Mouse (Mus musculus) neural tube, embryonic 15.5 days (tissue): ENCODE measurements around the gene Prkn. TPM values are rescaled to one million over a fixed set of nuclear protein-coding genes. Genes with fewer than 3 reads are reported as not detected.
A peak's percentile ranks its signal among the peaks of the same experiment; 100 is the strongest.

ENCODE experiments used
- ATAC-seq: fragments of 200-750 bp; cut with Nextera tagmentation; 2 replicates; pipeline ENCODE4 v1.8.0; 2017; ENCODE audit warnings: mild to moderate bottlenecking, moderate TSS enrichment, moderate library complexity; ENCODE audit not compliant: low FRiP score
- H3K27ac ChIP-seq: fragments of 300-500 bp; sonication (generic); replicated peaks from 2 replicates; pipeline ENCODE4 v1.5.1; 2015; ENCODE audit warnings: mild to moderate bottlenecking, inconsistent platforms
- H3K27me3 ChIP-seq: fragments of 300-500 bp; sonication (generic); replicated peaks from 2 replicates; pipeline ENCODE4 v1.6.1; 2015; ENCODE audit warnings: inconsistent platforms
- H3K36me3 ChIP-seq: fragments of 300-500 bp; sonication (generic); 2 replicates; pipeline ENCODE4 v1.6.1; 2015; ENCODE audit warnings: inconsistent platforms
- H3K4me1 ChIP-seq: fragments of 300-500 bp; sonication (generic); 2 replicates; pipeline ENCODE4 v1.6.1; 2015; ENCODE audit warnings: inconsistent platforms
- H3K4me2 ChIP-seq: fragments of 300-500 bp; sonication (generic); 2 replicates; pipeline ENCODE4 v1.6.1; 2015; ENCODE audit warnings: inconsistent platforms, mild to moderate bottlenecking, moderate library complexity
- H3K4me3 ChIP-seq: fragments of 300-500 bp; sonication (generic); replicated peaks from 2 replicates; pipeline ENCODE4 v1.5.1; 2015; ENCODE audit warnings: mild to moderate bottlenecking, inconsistent platforms
- H3K9ac ChIP-seq: fragments of 300-500 bp; sonication (generic); replicated peaks from 2 replicates; pipeline ENCODE4 v1.6.1; 2015; ENCODE audit warnings: mild to moderate bottlenecking, inconsistent platforms
- H3K9me3 ChIP-seq: fragments of 300-500 bp; sonication (generic); replicated peaks from 2 replicates; pipeline ENCODE4 v1.6.1; 2016; ENCODE audit warnings: inconsistent platforms
- WGBS: fragments of 180-500 bp; shearing (Covaris S2); methylation state at CpG from one replicate; pipeline ENCODE4 v1.1.7; 2015; ENCODE audit warnings: mixed read lengths; 5-methylcytosine and 5-hydroxymethylcytosine counted together
- polyA plus RNA-seq: library from polyadenylated mRNA; unstranded; fragments of >200 nt; fragmentation: Nextera tagmentation; extraction: Ambion mirVana; gene quantifications from 2 replicates; pipeline ENCODE4 v1.2.1, GENCODE M21; 2015

Gene Prkn
- polyA plus RNA-seq, 1 experiment from 2014 or later = 4.8 TPM

DNA sequence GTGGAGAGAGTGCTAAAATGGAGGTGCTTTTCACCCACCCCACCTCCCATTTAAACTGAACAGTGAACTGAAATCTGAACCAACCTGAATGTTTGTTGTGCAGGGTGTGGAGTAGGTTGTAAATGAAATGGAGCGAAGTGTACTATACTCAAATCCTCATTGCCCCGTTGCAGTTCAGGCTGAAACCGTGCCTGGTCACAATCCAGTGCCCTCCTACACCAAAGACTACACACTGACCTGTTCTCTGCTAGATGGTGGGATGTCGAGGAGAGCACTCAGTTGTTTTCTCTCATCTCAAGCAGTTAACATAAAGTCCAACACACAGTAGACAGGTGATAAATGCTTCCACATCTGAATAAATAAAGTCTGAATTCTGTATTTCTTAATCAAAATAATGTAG, 574.1 kb downstream of the Prkn start:
- Histone ChIP-seq H3K27ac (no peak overlapping the region), H3K4me2 (no peak overlapping the region), H3K4me3 (no peak overlapping the region), H3K4me1 (no peaks in the 10 kb centered on the region), H3K9me3 (no peaks in the 10 kb centered on the region), H3K9ac (no peak overlapping the region), H3K36me3 (no peaks in the 10 kb centered on the region), H3K27me3 (no peaks in the 10 kb centered on the region)
- WGBS = 72% methylated on average over 4 of the region's 4 CpGs
- ATAC-seq = no peak

DNA sequence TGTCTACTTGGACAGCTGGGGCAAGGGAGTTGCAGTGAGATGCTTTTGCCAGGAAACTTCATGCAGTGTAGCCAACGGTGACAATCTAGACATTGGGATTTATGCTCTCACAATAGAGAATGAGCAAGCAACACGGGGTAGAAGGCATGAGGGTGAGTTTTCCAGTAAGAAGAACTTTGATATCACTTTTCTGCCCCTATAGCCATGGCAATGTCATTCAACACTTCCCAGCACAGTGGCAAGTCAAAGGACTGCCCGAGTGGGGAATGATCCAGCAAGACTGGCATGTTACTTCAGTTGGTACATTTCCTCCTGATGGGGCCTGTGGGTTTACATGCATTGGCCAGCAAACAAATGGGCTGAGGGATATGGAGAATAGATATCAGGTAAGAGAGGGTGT, 577.0 kb downstream of the Prkn start:
- no peak overlapping the region for H3K9ac ChIP-seq
- no peak overlapping the region for H3K27ac ChIP-seq
- ATAC-seq = no peak
- 69% methylated on average over 3 of the region's 3 CpGs for WGBS
- no peaks in the 10 kb centered on the region for H3K27me3 ChIP-seq
- H3K9me3 ChIP-seq = no peaks in the 10 kb centered on the region
- H3K4me1 ChIP-seq = no peaks in the 10 kb centered on the region
- H3K36me3 ChIP-seq = no peaks in the 10 kb centered on the region
- H3K4me2 ChIP-seq = no peak overlapping the region
- no peak overlapping the region for H3K4me3 ChIP-seq

DNA sequence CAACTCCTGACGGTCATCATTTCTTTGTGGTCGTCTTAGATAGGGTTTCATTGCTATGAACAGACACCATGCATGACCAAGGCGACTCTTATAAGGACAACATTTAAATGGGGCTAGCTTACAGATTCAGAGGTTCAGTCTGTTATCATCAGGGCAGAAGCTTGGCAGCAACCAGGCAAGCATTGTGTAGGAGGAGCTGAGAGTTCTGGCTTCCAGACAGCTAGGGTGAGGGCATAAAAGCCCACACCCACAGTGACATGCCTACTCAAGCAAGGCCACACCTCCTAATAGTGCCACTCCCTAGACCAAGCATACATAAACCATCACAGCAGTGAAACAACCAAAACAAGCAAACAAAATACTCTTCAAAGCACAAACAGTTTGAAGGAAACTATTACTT, 579.3 kb downstream of the Prkn start:
- WGBS = 84% methylated on average over 3 of the region's 3 CpGs
- Histone ChIP-seq H3K9me3 (no peaks in the 10 kb centered on the region), H3K27ac (no peak overlapping the region), H3K4me3 (no peak overlapping the region), H3K4me1 (no peaks in the 10 kb centered on the region), H3K27me3 (no peaks in the 10 kb centered on the region), H3K9ac (no peak overlapping the region), H3K4me2 (no peak overlapping the region), H3K36me3 (no peaks in the 10 kb centered on the region)
- ATAC-seq = no peak

DNA sequence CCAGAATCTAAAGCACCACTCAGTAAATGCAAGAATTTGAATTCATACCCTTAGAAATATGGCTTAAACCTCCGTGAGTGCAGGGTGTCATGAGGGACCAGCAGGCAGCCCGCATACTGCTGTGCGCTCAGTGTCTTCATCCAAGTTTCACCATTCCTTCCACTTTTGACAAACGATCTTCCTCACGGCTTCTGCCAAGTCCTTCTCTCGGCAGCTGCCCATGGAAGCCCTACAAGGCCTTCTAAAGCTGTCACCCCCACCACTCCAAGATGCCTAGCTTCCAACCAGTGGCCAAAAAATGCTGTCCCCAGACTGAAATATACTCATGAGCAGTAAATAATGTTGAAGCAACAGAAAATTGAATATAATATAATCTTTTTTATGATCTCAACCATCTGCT, 580.7 kb downstream of the Prkn start:
- WGBS = 68% methylated on average over 6 of the region's 6 CpGs
- H3K36me3 ChIP-seq = no peaks in the 10 kb centered on the region
- H3K4me3 ChIP-seq = no peak overlapping the region
- H3K4me2 ChIP-seq = no peak overlapping the region
- H3K4me1 ChIP-seq = no peaks in the 10 kb centered on the region
- no peaks in the 10 kb centered on the region for H3K9me3 ChIP-seq
- H3K27ac ChIP-seq = no peak overlapping the region
- no peak for ATAC-seq
- H3K9ac ChIP-seq = no peak overlapping the region
- H3K27me3 ChIP-seq = no peaks in the 10 kb centered on the region

DNA sequence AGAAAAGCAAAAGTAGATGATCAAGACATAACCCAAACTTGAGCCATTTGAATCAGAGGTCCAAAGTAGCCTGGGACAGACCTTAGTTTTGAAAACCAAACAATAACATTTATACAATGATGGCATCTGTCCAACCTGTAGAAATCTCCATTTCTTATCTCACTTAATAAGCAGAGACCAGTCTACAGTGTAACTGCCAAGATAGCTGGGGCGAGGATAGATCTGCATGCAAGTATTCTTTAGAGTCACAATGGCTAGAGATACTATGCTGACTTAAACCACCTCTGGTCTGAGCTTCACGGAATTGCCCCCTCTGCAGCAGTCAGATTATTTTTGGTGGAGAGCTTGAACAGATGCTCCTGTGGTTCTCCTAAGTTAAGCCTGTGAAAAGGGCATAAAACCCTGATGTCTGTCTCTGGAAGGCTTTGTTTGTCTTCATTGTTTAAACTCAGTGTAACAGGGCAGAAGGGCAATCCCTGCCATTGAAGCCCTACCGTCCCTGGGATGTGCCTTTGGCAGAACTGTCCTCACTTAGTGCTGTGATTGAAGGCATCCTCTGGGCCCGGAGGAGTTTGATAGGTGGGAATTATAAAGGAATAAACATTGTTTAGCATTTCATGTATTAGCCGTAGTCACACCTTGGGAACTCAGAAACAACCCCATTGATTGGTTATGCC, 581.2 kb downstream of the Prkn start:
- no peaks in the 10 kb centered on the region for H3K27me3 ChIP-seq
- no peaks in the 10 kb centered on the region for H3K9me3 ChIP-seq
- no peak overlapping the region for H3K27ac ChIP-seq
- no peak overlapping the region for H3K4me3 ChIP-seq
- no peak for ATAC-seq
- H3K4me1 ChIP-seq = no peaks in the 10 kb centered on the region
- H3K9ac ChIP-seq = no peak overlapping the region
- no peaks in the 10 kb centered on the region for H3K36me3 ChIP-seq
- WGBS = 25% methylated on average over 5 of the region's 5 CpGs
- H3K4me2 ChIP-seq = no peak overlapping the region

DNA sequence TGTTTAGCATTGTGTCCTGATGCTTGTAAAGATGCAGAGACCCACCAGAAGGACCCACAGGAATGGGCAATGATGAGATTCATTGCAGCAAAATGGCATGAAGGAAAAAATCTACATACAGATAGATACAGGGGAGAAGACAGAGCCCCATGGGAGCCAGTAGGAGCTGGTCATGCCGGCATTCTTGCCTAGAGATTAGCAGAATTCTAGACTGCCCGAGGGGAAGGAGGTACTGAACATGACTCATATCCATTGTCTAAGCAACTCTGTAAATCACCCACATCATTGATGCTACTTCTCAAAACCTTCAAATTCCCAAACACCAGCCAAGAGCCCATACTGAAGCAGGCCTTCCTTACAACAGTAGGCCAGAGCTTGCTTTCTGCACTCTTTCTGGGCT, 591.1 kb downstream of the Prkn start:
- 84% methylated on average over 2 of the region's 2 CpGs for WGBS
- no peaks in the 10 kb centered on the region for H3K9me3 ChIP-seq
- H3K4me2 ChIP-seq = no peak overlapping the region
- ATAC-seq = no peak
- no peak overlapping the region for H3K27ac ChIP-seq
- H3K27me3 ChIP-seq = no peaks in the 10 kb centered on the region
- no peaks in the 10 kb centered on the region for H3K36me3 ChIP-seq
- no peak overlapping the region for H3K9ac ChIP-seq
- no peaks in the 10 kb centered on the region for H3K4me1 ChIP-seq
- no peak overlapping the region for H3K4me3 ChIP-seq

DNA sequence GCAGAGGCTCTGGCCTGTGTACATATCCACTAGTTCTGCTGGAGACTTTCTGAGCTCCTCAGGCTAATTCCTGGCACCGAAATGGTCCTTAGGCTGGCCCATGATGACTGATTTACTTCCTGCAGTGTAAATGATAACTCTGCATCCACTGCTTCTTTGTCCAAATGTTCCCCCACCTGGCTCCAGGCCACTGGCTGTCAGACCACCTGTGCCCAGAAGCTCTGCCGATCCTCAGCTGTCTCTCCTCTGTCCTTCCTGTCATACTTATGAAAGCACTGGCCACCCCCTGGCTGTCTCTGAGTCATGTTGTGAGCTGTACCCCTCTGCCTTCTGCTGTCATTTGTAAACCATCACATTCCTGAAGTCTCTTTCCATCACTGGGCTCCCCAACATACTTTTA, 592.4 kb downstream of the Prkn start:
- Histone ChIP-seq H3K9ac (no peak overlapping the region), H3K4me2 (no peak overlapping the region), H3K4me1 (no peaks in the 10 kb centered on the region), H3K27me3 (no peaks in the 10 kb centered on the region), H3K9me3 (no peaks in the 10 kb centered on the region), H3K36me3 (no peaks in the 10 kb centered on the region), H3K27ac (no peak overlapping the region), H3K4me3 (no peak overlapping the region)
- ATAC-seq = no peak
- WGBS = 79% methylated on average over 2 of the region's 2 CpGs

DNA sequence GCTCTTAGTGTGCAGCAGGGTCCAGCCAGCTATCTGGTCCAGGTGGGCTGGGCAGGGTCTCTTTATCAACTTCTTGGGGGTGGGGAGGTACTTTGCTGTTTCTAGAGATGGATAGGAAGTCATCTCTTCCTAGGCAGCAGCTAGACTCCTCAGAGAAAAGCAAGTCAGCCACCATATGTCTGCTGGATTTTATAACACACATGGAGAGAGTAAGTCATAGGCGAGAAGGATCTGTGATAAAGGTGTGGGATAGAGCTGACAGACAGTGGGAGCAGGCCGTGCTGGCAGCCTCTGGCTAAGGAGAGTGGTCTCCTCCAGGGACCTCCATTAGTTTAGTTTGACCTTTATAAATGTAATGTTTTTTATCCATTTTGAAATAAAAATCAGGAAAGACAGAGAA, 622.5 kb downstream of the Prkn start:
- no peak overlapping the region for H3K4me2 ChIP-seq

DNA sequence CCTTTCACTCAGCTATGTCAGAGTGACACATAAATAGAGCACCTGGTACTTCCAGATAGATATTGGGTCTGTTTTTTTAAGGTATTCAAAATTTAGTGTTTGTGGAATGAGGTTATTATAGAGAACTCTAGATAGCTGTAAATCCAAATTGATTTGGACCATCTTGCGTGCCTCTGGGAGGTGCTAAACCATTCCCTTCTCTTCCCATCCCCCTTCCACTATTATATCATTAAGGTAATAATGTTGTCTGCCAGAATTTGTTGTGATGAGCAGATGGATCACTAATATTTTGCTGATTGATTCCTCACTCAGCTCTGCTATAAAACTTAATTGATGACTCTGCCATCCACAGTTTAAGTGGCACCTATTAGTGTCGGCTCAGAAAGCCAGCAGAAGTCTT, 625.9 kb downstream of the Prkn start:
- Histone ChIP-seq H3K27me3 (no peaks in the 10 kb centered on the region), H3K4me1 (peaks cover 22% of the 10 kb centered on the region), H3K9ac (no peak overlapping the region), H3K4me3 (no peak overlapping the region), H3K27ac (no peak overlapping the region), H3K36me3 (no peaks in the 10 kb centered on the region), H3K9me3 (no peaks in the 10 kb centered on the region), H3K4me2 (no peak overlapping the region)
- 31% methylated on average over 2 of the region's 2 CpGs for WGBS
- ATAC-seq = peak; percentile 55

More for the DNA sequence above, 622.5 kb downstream of the Prkn start:
- peaks cover 22% of the 10 kb centered on the region for H3K4me1 ChIP-seq
- no peak overlapping the region for H3K4me3 ChIP-seq
- no peak overlapping the region for H3K27ac ChIP-seq
- no peaks in the 10 kb centered on the region for H3K9me3 ChIP-seq
- H3K9ac ChIP-seq = no peak overlapping the region
- no peaks in the 10 kb centered on the region for H3K36me3 ChIP-seq
- no peaks in the 10 kb centered on the region for H3K27me3 ChIP-seq
- 55% methylated on average over 2 of the region's 2 CpGs for WGBS
- no peak for ATAC-seq

DNA sequence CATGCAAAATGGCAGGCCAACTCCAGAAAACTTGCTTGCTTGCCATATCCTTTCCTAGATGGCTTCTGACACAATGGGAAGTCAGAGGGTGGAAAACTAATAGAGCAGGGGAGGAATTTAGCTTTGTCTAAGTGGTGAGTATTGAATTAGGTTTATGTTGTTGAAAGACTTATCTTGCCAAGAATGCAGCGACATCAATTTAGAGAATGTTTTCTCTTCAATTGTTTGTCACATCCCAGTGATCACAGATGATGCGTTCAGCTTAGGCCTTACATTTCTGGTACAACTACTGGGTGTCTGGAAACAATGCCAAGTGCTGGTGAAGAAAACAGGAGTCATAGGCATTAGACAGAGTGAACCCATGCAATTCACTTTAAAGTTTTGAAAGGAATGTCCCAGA, 628.4 kb downstream of the Prkn start:
- ATAC-seq = no peak
- H3K9ac ChIP-seq = no peak overlapping the region
- no peaks in the 10 kb centered on the region for H3K9me3 ChIP-seq
- H3K36me3 ChIP-seq = no peaks in the 10 kb centered on the region
- 80% methylated on average over 2 of the region's 2 CpGs for WGBS
- H3K4me1 ChIP-seq = peaks cover 22% of the 10 kb centered on the region
- no peak overlapping the region for H3K4me2 ChIP-seq
- no peak overlapping the region for H3K27ac ChIP-seq
- H3K27me3 ChIP-seq = no peaks in the 10 kb centered on the region
- H3K4me3 ChIP-seq = no peak overlapping the region

DNA sequence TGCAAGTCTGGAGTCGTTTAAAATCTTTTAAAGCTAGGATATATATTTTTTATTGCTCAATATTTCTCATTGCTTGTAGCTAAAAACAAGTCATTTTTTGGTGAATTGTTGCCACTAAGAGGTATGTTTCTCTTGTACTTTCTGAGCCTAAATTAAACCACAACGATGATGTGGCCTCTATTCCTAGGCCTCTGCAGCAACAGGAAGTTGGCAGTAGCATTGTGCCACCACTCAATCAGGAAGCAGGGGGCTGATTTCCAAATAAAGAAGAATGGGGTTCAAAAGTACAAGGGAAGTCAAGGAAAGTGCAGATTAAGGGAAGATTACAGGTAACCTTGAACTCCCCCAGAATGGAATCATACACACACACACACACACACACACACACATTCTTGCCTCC, 642.8 kb downstream of the Prkn start:
- Histone ChIP-seq H3K27ac (no peak overlapping the region), H3K4me2 (no peak overlapping the region), H3K9me3 (no peaks in the 10 kb centered on the region), H3K27me3 (no peaks in the 10 kb centered on the region), H3K9ac (no peak overlapping the region), H3K36me3 (no peaks in the 10 kb centered on the region), H3K4me1 (no peaks in the 10 kb centered on the region), H3K4me3 (no peak overlapping the region)
- 83% methylated on average over 2 of the region's 2 CpGs for WGBS
- no peak for ATAC-seq

DNA sequence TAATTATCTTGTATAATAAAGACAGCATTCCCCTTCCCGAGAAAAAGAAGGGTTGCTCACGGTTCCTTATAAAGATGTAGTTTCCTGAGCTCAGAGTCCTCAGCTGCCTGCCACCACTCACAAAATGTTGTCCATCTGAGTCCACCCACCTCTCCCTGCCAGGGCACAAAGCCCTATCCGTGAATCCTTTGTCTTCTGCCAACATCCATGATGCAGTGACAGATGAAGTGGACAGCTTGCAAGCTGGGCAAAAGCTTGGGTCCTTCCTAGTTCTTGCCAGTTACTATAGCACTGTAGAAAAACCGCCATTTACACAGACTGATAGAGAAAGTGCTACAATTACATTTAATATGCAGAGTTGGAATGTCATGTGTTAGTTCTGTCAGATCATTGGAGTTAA, 649.9 kb downstream of the Prkn start:
- Histone ChIP-seq H3K4me3 (no peak overlapping the region), H3K4me1 (no peaks in the 10 kb centered on the region), H3K27ac (no peak overlapping the region), H3K9ac (no peak overlapping the region), H3K9me3 (no peaks in the 10 kb centered on the region), H3K36me3 (no peaks in the 10 kb centered on the region), H3K4me2 (no peak overlapping the region), H3K27me3 (no peaks in the 10 kb centered on the region)
- 59% methylated on average over 4 of the region's 4 CpGs for WGBS
- ATAC-seq = no peak

DNA sequence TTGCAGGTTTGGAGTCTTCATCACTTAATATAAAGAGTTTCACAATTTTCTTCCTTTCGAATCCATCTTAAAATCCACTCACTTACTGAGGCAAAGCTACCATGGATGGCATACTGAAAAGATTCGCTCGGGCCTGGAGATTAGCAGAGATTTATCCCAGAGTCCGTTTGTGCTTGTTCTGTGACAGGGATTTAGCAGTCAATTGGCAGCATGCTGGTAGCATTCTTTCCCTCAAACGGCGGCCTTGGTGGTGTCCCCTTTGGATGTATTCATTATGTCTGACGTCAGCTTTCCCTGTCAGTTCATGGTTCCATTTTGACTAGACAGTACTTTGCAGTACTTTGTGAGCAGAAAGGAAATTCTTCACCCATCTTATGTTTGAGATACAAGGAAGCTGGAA, 662.4 kb downstream of the Prkn start:
- no peaks in the 10 kb centered on the region for H3K36me3 ChIP-seq
- H3K4me3 ChIP-seq = no peak overlapping the region
- no peak overlapping the region for H3K9ac ChIP-seq
- ATAC-seq = no peak
- no peaks in the 10 kb centered on the region for H3K4me1 ChIP-seq
- H3K4me2 ChIP-seq = no peak overlapping the region
- no peaks in the 10 kb centered on the region for H3K27me3 ChIP-seq
- H3K9me3 ChIP-seq = no peaks in the 10 kb centered on the region
- 84% methylated on average over 7 of the region's 7 CpGs for WGBS
- no peak overlapping the region for H3K27ac ChIP-seq
